Mouse (Mus musculus): ENCODE results near the gene Hnrnpc.

The Hnrnpc gene

GRCm38 (mm10) chr14:52103856-52104676 is at the start of gene Hnrnpc:
Hnrnpc (minus strand) TSS chr14:52104028.
- DNase-seq: peak; percentile 99 to 100

- DNase-seq: no peak
Observed at GRCm38 (mm10) chr14:52152613-52153012, 48.8 kb upstream of the Hnrnpc start.

GRCm38 (mm10) chr14:52152179-52152578 is 48.4 kb upstream of the Hnrnpc start:
- no peak for DNase-seq

GRCm38 (mm10) chr14:52149888-52150287 is 46.1 kb upstream of the Hnrnpc start:
- peak in 1 of 2 experiments; percentile 10 for DNase-seq

GRCm38 (mm10) chr14:52146540-52146939 is 42.7 kb upstream of the Hnrnpc start:
- peak; percentile 58 to 61 for DNase-seq

- DNase-seq: no peak
Observed at GRCm38 (mm10) chr14:52144165-52144564, 40.3 kb upstream of the Hnrnpc start.

GRCm38 (mm10) chr14:52141445-52142127 is 37.8 kb upstream of the Hnrnpc start:
- peak; percentile 30 to 57 for DNase-seq

GRCm38 (mm10) chr14:52140577-52141444 is 37.0 kb upstream of the Hnrnpc start:
- DNase-seq: peak; percentile 46 to 48

GRCm38 (mm10) chr14:52133584-52133983 is 29.8 kb upstream of the Hnrnpc start:
- DNase-seq: no peak

- DNase-seq: no peak
Observed at GRCm38 (mm10) chr14:52124636-52125035, 20.8 kb upstream of the Hnrnpc start.

- peak; percentile 85 to 88 for DNase-seq
Observed at GRCm38 (mm10) chr14:52123918-52124317, 20.1 kb upstream of the Hnrnpc start.

GRCm38 (mm10) chr14:52120169-52120568 is 16.3 kb upstream of the Hnrnpc start:
- no peak for DNase-seq

GRCm38 (mm10) chr14:52118823-52119608 is 15.2 kb upstream of the Hnrnpc start:
- DNase-seq: peak; percentile 51 to 52

GRCm38 (mm10) chr14:52118456-52118822 is 14.6 kb upstream of the Hnrnpc start:
- no peak for DNase-seq

- no peak for DNase-seq
Observed at GRCm38 (mm10) chr14:52117241-52117640, 13.4 kb upstream of the Hnrnpc start.

GRCm38 (mm10) chr14:52114101-52114500 is 10.3 kb upstream of the Hnrnpc start:
- DNase-seq: no peak

- no peak for DNase-seq
Observed at GRCm38 (mm10) chr14:52110346-52110745, 6.5 kb upstream of the Hnrnpc start, which contains the start of gene Rpgrip1. Rpgrip1 (plus strand) TSS chr14:52110704.

- DNase-seq: no peak
Observed at GRCm38 (mm10) chr14:52108025-52108424, 4.2 kb upstream of the Hnrnpc start.

GRCm38 (mm10) chr14:52106741-52107140 is 2.9 kb upstream of the Hnrnpc start:
- no peak for DNase-seq

- no peak for DNase-seq
Observed at GRCm38 (mm10) chr14:52105308-52105707, 1.5 kb upstream of the Hnrnpc start.

GRCm38 (mm10) chr14:52104677-52105285 is 953 bp upstream of the Hnrnpc start:
- no peak for DNase-seq

- DNase-seq: no peak
Observed at GRCm38 (mm10) chr14:52103474-52103855, 363 bp downstream of the Hnrnpc start.
